Mouse (Mus musculus) 3134 (cell line): ENCODE results near the gene 4930548H24Rik.
"Not testable (repeated sequence)": the region's sequence is repeated elsewhere in the genome, so short reads cannot be mapped to it uniquely, and the experiment has no call there.

Source experiments
- DNase-seq: peaks from one replicate; pipeline ENCODE4 v3.0.0-alpha.2; 2011; ENCODE audit warnings: low spot score; ENCODE audit not compliant: insufficient read length; ENCODE audit errors: extremely low read depth

4930548H24Rik gene

GRCm38 (mm10) chr5:31485440-31485839 lies at the start of gene 4930548H24Rik:
Gene 4930548H24Rik (plus strand): TSS chr5:31485740.
- no peak for DNase-seq

- DNase-seq, result no peak
Observed at GRCm38 (mm10) chr5:31451336-31451735, 34.2 kb upstream of the 4930548H24Rik start.

- peak; percentile 84 for DNase-seq
Observed at GRCm38 (mm10) chr5:31451878-31452561, 33.5 kb upstream of the 4930548H24Rik start, which contains the start of gene Zfp512. Gene Zfp512 (plus strand): TSS chr5:31452431.

GRCm38 (mm10) chr5:31452562-31452878 lies 33.0 kb upstream of the 4930548H24Rik start:
- no peak for DNase-seq

GRCm38 (mm10) chr5:31452886-31453410 lies 32.6 kb upstream of the 4930548H24Rik start:
- peak; percentile 16 for DNase-seq

- DNase-seq, result no peak
Observed at GRCm38 (mm10) chr5:31467798-31468197, 17.7 kb upstream of the 4930548H24Rik start.

- DNase-seq, result no peak
Observed at GRCm38 (mm10) chr5:31469711-31470110, 15.8 kb upstream of the 4930548H24Rik start.

- no peak for DNase-seq
Observed at GRCm38 (mm10) chr5:31470334-31470733, 15.2 kb upstream of the 4930548H24Rik start.

- DNase-seq, result no peak
Observed at GRCm38 (mm10) chr5:31480536-31480935, 5.0 kb upstream of the 4930548H24Rik start.

GRCm38 (mm10) chr5:31487889-31488288 lies 2.3 kb downstream of the 4930548H24Rik start:
- no peak for DNase-seq

- DNase-seq, result no peak
Observed at GRCm38 (mm10) chr5:31489116-31489769, 3.7 kb downstream of the 4930548H24Rik start.

GRCm38 (mm10) chr5:31492031-31492430 lies 6.5 kb downstream of the 4930548H24Rik start:
- no peak for DNase-seq

- DNase-seq, result peak; percentile 80
Observed at GRCm38 (mm10) chr5:31494513-31495297, 9.2 kb downstream of the 4930548H24Rik start, which contains the start of gene Gpn1. Gene Gpn1 (plus strand): TSS chr5:31494741.

GRCm38 (mm10) chr5:31504843-31505242 lies 19.3 kb downstream of the 4930548H24Rik start:
- no peak for DNase-seq

GRCm38 (mm10) chr5:31512481-31512880 lies 26.9 kb downstream of the 4930548H24Rik start:
- DNase-seq, result no peak

GRCm38 (mm10) chr5:31520556-31520955 lies 35.0 kb downstream of the 4930548H24Rik start:
- no peak for DNase-seq

- DNase-seq, result peak; percentile 78
Observed at GRCm38 (mm10) chr5:31526354-31527116, 41.0 kb downstream of the 4930548H24Rik start, which contains the start of gene Slc4a1ap. Gene Slc4a1ap (plus strand): TSS chr5:31526995.

GRCm38 (mm10) chr5:31527117-31527680 lies 41.7 kb downstream of the 4930548H24Rik start:
- no peak for DNase-seq

GRCm38 (mm10) chr5:31527707-31528106 lies 42.2 kb downstream of the 4930548H24Rik start, which contains the start of gene Supt7l:
Gene Supt7l (minus strand): TSS chr5:31527807.
- not testable (repeated sequence) for DNase-seq

- DNase-seq, result no peak
Observed at GRCm38 (mm10) chr5:31528560-31528959, 43.0 kb downstream of the 4930548H24Rik start.
